Mouse (Mus musculus) urinary bladder, adult 2 months (tissue): ENCODE data around the gene Ifih1. TPM values are rescaled to one million over a fixed set of nuclear protein-coding genes. Genes with fewer than 3 reads are reported as not detected.

Experiments used
- DNase-seq: peaks from one replicate; pipeline ENCODE4 v3.0.0; 2022; ENCODE audit warnings: low spot score
- polyA plus RNA-seq: library from polyadenylated mRNA; depleted of rRNA; stranded (reverse); fragments of >200 nt; gene quantifications from 2 replicates; pipeline ENCODE4 v1.2.3, GENCODE M21; 2012; rRNA removed

The Ifih1 gene
- polyA plus RNA-seq, 1 experiment = 7.1 TPM

GRCm38 (mm10) chr2:62549131-62549530 lies 96.9 kb downstream of the Ifih1 start:
- no peak for DNase-seq

GRCm38 (mm10) chr2:62548104-62548503 lies 98.0 kb downstream of the Ifih1 start:
- DNase-seq = no peak

Other genes starting within 250 kb of the Ifih1 start
- gene Dpp4, start 234.0 kb downstream of the Ifih1 start, polyA plus RNA-seq = 3.6 and 5.7 TPM in 2 replicates
- not detected in 2 replicates for gene Gcg, start 162.6 kb downstream of the Ifih1 start, polyA plus RNA-seq
- gene Fap, start 72.2 kb downstream of the Ifih1 start, polyA plus RNA-seq = 1.8 and 1.9 TPM in 2 replicates
- gene Gca, start 18.0 kb upstream of the Ifih1 start, polyA plus RNA-seq = 4.4 and 6.7 TPM in 2 replicates